Mouse (Mus musculus) lung, postnatal 0 days (tissue): Measurements from ENCODE around the gene Colgalt2.

Experiments used
- CTCF ChIP-seq: IDR thresholded peaks from 2 replicates; pipeline ENCODE4 v1.5.1; 2016; ENCODE audit warnings: antibody characterized with exemption, mild to moderate bottlenecking
- EP300 ChIP-seq: IDR thresholded peaks from 2 replicates; pipeline ENCODE4 v1.6.1; 2016; ENCODE audit warnings: antibody characterized with exemption, mild to moderate bottlenecking, control low read depth

DNA sequence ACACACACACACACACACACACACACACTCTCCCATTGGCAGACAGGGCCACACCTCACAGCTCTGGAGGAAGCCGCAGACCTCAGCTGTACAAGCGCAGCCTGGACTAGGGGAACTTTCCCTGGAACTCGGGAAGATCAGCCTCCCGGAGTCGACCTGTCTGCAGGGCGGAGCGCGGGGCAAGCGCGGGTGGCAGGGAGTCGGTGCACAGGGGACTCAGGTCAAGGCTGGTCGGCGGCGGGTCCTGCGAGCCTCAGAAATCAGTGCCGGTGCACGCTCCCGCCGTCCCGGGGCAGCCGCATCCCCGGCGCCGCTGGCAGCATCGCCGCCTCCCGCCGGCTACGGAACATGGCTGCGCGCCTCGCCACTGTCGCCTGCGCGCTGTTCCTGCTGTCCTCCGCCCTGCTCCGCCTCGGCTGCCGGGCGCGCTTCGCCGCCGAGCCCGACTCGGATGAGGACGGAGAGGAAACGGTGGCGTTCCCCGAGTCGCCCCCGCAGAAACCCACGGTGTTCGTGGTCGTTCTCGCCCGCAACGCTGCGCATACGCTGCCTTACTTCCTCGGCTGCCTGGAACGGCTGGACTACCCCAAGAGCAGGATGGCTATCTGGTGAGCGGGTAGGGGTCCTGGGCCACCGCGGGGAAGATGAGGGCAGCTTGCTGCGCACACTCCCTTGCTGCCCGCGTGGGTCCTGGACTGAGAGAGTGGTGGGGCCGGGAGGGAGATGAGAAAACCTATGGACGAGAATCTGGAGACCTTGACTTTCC lies at the start of gene Colgalt2:
- TF ChIP-seq CTCF (no peak), EP300 (no peak)
